Mouse (Mus musculus) ES-E14 (cell line): ENCODE data around the gene Ppdpf. TPM values are rescaled to one million over a fixed set of nuclear protein-coding genes. Genes with fewer than 3 reads are reported as not detected.

ENCODE experiments used
- DNase-seq: peaks from one replicate; pipeline ENCODE4 v3.0.0-alpha.2; 2013; ENCODE audit warnings: low read depth, low spot score
- H3K27ac ChIP-seq: 2 replicates; pipeline ENCODE4 v1.5.1; 2012; ENCODE audit warnings: low read depth, mild to moderate bottlenecking, low read length, moderate library complexity, mixed read lengths; ENCODE audit not compliant: poor library complexity, insufficient read depth, severe bottlenecking
- H3K36me3 ChIP-seq: 2 replicates; pipeline ENCODE4 v1.6.1; 2012; ENCODE audit warnings: mild to moderate bottlenecking, low read length, moderate library complexity, mixed read lengths; ENCODE audit not compliant: control insufficient read depth, poor library complexity, insufficient read depth, severe bottlenecking
- H3K4me1 ChIP-seq, 2 experiments: fragments of 150-350 bp in 1 of 2; sonication (generic) in 1 of 2; 2 replicates each; pipeline ENCODE4 v1.6.1; 2012; ENCODE audit warnings: low read length in 2 of 2, mild to moderate bottlenecking in 1 of 2, mixed read lengths in 1 of 2; ENCODE audit not compliant: control insufficient read depth in 2 of 2, insufficient read depth in 2 of 2, poor library complexity in 1 of 2
- H3K4me3 ChIP-seq, 2 experiments: fragments of 150-350 bp in 1 of 2; sonication (generic) in 1 of 2; 2 replicates each; pipeline ENCODE4 v1.5.1; 2012; ENCODE audit warnings: low read length in 2 of 2, low read depth in 1 of 2, mild to moderate bottlenecking in 1 of 2, mixed read lengths in 1 of 2; ENCODE audit not compliant: insufficient read depth in 1 of 2, poor library complexity in 1 of 2, severe bottlenecking in 1 of 2
- H3K9ac ChIP-seq: 2 replicates; pipeline ENCODE4 v1.6.1; 2012; ENCODE audit warnings: low read depth, mild to moderate bottlenecking, low read length, mixed read lengths; ENCODE audit not compliant: poor library complexity, insufficient read depth, severe bottlenecking
- H3K9me3 ChIP-seq: fragments of 150-350 bp; sonication (generic); 2 replicates; pipeline ENCODE4 v1.6.1; 2012; ENCODE audit warnings: low read depth, mild to moderate bottlenecking, low read length; ENCODE audit not compliant: control insufficient read depth, insufficient read depth
- CHD2 ChIP-seq: IDR thresholded peaks from 2 replicates; pipeline ENCODE4 v1.6.1; 2014; ENCODE audit warnings: mild to moderate bottlenecking, low read depth, low read length, inconsistent platforms
- HCFC1 ChIP-seq: IDR thresholded peaks from 2 replicates; pipeline ENCODE4 v1.6.1; 2012; ENCODE audit warnings: low read length, inconsistent platforms, borderline replicate concordance; ENCODE audit not compliant: insufficient read depth
- MAFK ChIP-seq: IDR thresholded peaks from 2 replicates; pipeline ENCODE4 v1.6.1; 2014; ENCODE audit warnings: mild to moderate bottlenecking, low read depth, low read length, inconsistent platforms; ENCODE audit not compliant: insufficient read depth
- ZC3H11A ChIP-seq: IDR thresholded peaks from 2 replicates; pipeline ENCODE4 v1.6.1; 2012; ENCODE audit warnings: low read depth, mild to moderate bottlenecking, inconsistent platforms, low read length, borderline replicate concordance
- ZNF384 ChIP-seq: IDR thresholded peaks from 2 replicates; pipeline ENCODE4 v1.6.1; 2012; ENCODE audit warnings: low read depth, low read length, inconsistent platforms
- in situ Hi-C, 2 experiments: fragments of 600-800 bp; cut with MboI; formaldehyde crosslinking; loops; one replicate each; pipeline ENCODE4 v1.15.1; 2025; ENCODE audit warnings: low sequenced_read_pairs in 2 of 2, inconsistent platforms in 1 of 2; ENCODE audit not compliant: unreplicated experiment in 2 of 2
- total RNA-seq: library from RNA; depleted of rRNA; stranded (reverse); fragments of 300-350 nt; gene quantifications from 2 replicates; pipeline ENCODE4 v1.2.3, GENCODE M21; 2012

The Ppdpf gene
- total RNA-seq, 1 experiment: 71.8 TPM

GRCm38 (mm10) chr2:181150281-181150680 is 36.8 kb upstream of the Ppdpf start:
- Histone ChIP-seq H3K27ac (no peak overlapping the region), H3K9me3 (no peaks in the 10 kb centered on the region), H3K36me3 (no peaks in the 10 kb centered on the region), H3K4me3 (no peak overlapping the region), H3K9ac (no peak overlapping the region), H3K4me1 (peaks cover 0 to 7% of the 10 kb centered on the region in 2 experiments; a peak in 2 of 4 replicates)
- DNase-seq: no peak
- in situ Hi-C loops: no loop called here
- TF ChIP-seq MAFK (no peak), ZC3H11A (no peak), ZNF384 (no peak), CHD2 (no peak)

GRCm38 (mm10) chr2:181152701-181153100 is 34.3 kb upstream of the Ppdpf start:
- Histone ChIP-seq H3K4me3 (no peak overlapping the region), H3K9ac (no peak overlapping the region), H3K27ac (no peak overlapping the region), H3K9me3 (no peaks in the 10 kb centered on the region), H3K4me1 (peaks cover 0 to 6% of the 10 kb centered on the region in 2 experiments; a peak in 1 of 4 replicates), H3K36me3 (no peaks in the 10 kb centered on the region)
- no peak for TF ChIP-seq ZNF384
- no peak for TF ChIP-seq CHD2
- TF ChIP-seq ZC3H11A: no peak
- TF ChIP-seq HCFC1: no peak
- no peak for TF ChIP-seq MAFK
- in situ Hi-C loops: no loop called here
- DNase-seq: no peak

- no peaks in the 10 kb centered on the region for H3K36me3 ChIP-seq
- in situ Hi-C loops: no loop called here
- DNase-seq: no peak
- no peak overlapping the region for H3K4me3 ChIP-seq
- TF ChIP-seq ZNF384: no peak
- no peak for TF ChIP-seq HCFC1
- no peak for TF ChIP-seq ZC3H11A
- no peak for TF ChIP-seq CHD2
- no peak for TF ChIP-seq MAFK
- peaks cover 0 to 6% of the 10 kb centered on the region in 2 experiments; a peak in 1 of 4 replicates for H3K4me1 ChIP-seq
- H3K9ac ChIP-seq: no peak overlapping the region
- H3K9me3 ChIP-seq: no peaks in the 10 kb centered on the region
- H3K27ac ChIP-seq: no peak overlapping the region
Measured at GRCm38 (mm10) chr2:181153131-181153530, 33.9 kb upstream of the Ppdpf start.

- DNase-seq: no peak
- no peak overlapping the region for H3K4me3 ChIP-seq
- no peak overlapping the region for H3K27ac ChIP-seq
- in situ Hi-C loops: no loop called here
- H3K36me3 ChIP-seq: no peaks in the 10 kb centered on the region
- no peak for TF ChIP-seq MAFK
- no peak for TF ChIP-seq CHD2
- no peak for TF ChIP-seq ZNF384
- no peak for TF ChIP-seq HCFC1
- no peak for TF ChIP-seq ZC3H11A
- no peak overlapping the region for H3K9ac ChIP-seq
- H3K9me3 ChIP-seq: no peaks in the 10 kb centered on the region
- H3K4me1 ChIP-seq: peaks cover 0 to 3% of the 10 kb centered on the region in 2 experiments; a peak in 1 of 4 replicates
Measured at GRCm38 (mm10) chr2:181153837-181154236, 33.2 kb upstream of the Ppdpf start.

GRCm38 (mm10) chr2:181154361-181154760 is 32.7 kb upstream of the Ppdpf start:
- Histone ChIP-seq H3K9me3 (no peaks in the 10 kb centered on the region), H3K36me3 (no peaks in the 10 kb centered on the region), H3K4me1 (peaks cover 0 to 3% of the 10 kb centered on the region in 2 experiments; a peak in 1 of 4 replicates), H3K4me3 (no peak overlapping the region), H3K27ac (no peak overlapping the region), H3K9ac (no peak overlapping the region)
- TF ChIP-seq ZNF384: no peak
- no peak for TF ChIP-seq CHD2
- no peak for DNase-seq
- in situ Hi-C loops: no loop called here
